Mouse (Mus musculus): Measurements from ENCODE around the gene Jaml. TPM values are rescaled to one million over a fixed set of nuclear protein-coding genes. Genes with fewer than 3 reads are reported as not detected.

The Jaml gene
- total RNA-seq, 1 experiment = 0.40 TPM

GRCm38 (mm10) chr9:45150933-45151332 lies 72.0 kb downstream of the Jaml start:
- Histone ChIP-seq H3K4me1 (ENCODE audit: control insufficient read depth in 2 of 2, insufficient read depth in 2 of 2, low read length in 2 of 2, poor library complexity in 1 of 2) (no peaks in the 10 kb centered on the region), H3K4me3 (ENCODE audit: insufficient read depth in 1 of 2, low read depth in 1 of 2, low read length in 2 of 2, poor library complexity in 1 of 2, severe bottlenecking in 1 of 2) (no peak overlapping the region), H3K27ac (ENCODE audit: insufficient read depth, low read depth, low read length, poor library complexity, severe bottlenecking) (no peak overlapping the region), H3K36me3 (ENCODE audit: control insufficient read depth, insufficient read depth, low read length, poor library complexity, severe bottlenecking) (no peaks in the 10 kb centered on the region), H3K9ac (ENCODE audit: insufficient read depth, low read depth, low read length, poor library complexity, severe bottlenecking) (no peak overlapping the region), H3K9me3 (ENCODE audit: control insufficient read depth, insufficient read depth, low read depth, low read length) (no peaks in the 10 kb centered on the region)
- no peak for DNase-seq (ENCODE audit: low read depth, low spot score)
- TF ChIP-seq CHD2 (IDR thresholded peaks at IDR 0.05; ENCODE audit: low read depth, low read length) (no peak), MAFK (IDR thresholded peaks at IDR 0.05; ENCODE audit: insufficient read depth, low read depth, low read length) (no peak), ZC3H11A (IDR thresholded peaks at IDR 0.05; ENCODE audit: borderline replicate concordance, low read depth, low read length) (no peak), HCFC1 (IDR thresholded peaks at IDR 0.05; ENCODE audit: borderline replicate concordance, insufficient read depth, low read length) (no peak), ZNF384 (IDR thresholded peaks at IDR 0.05; ENCODE audit: low read depth, low read length) (no peak)
- in situ Hi-C loops (cut with MboI; ENCODE audit: low sequenced_read_pairs in 2 of 2, unreplicated experiment in 2 of 2) = no loop called here

- TF ChIP-seq CHD2 (IDR thresholded peaks at IDR 0.05; ENCODE audit: low read depth, low read length) = no peak
- TF ChIP-seq ZC3H11A (IDR thresholded peaks at IDR 0.05; ENCODE audit: borderline replicate concordance, low read depth, low read length) = no peak
- no peak for TF ChIP-seq MAFK (IDR thresholded peaks at IDR 0.05; ENCODE audit: insufficient read depth, low read depth, low read length)
- TF ChIP-seq HCFC1 (IDR thresholded peaks at IDR 0.05; ENCODE audit: borderline replicate concordance, insufficient read depth, low read length) = no peak
- TF ChIP-seq ZNF384 (IDR thresholded peaks at IDR 0.05; ENCODE audit: low read depth, low read length) = no peak
- no peaks in the 10 kb centered on the region for H3K9me3 ChIP-seq (ENCODE audit: control insufficient read depth, insufficient read depth, low read depth, low read length)
- no peaks in the 10 kb centered on the region for H3K4me1 ChIP-seq (ENCODE audit: control insufficient read depth in 2 of 2, insufficient read depth in 2 of 2, low read length in 2 of 2, poor library complexity in 1 of 2)
- no peak overlapping the region for H3K4me3 ChIP-seq (ENCODE audit: insufficient read depth in 1 of 2, low read depth in 1 of 2, low read length in 2 of 2, poor library complexity in 1 of 2, severe bottlenecking in 1 of 2)
- no peak overlapping the region for H3K27ac ChIP-seq (ENCODE audit: insufficient read depth, low read depth, low read length, poor library complexity, severe bottlenecking)
- no peak overlapping the region for H3K9ac ChIP-seq (ENCODE audit: insufficient read depth, low read depth, low read length, poor library complexity, severe bottlenecking)
- no peaks in the 10 kb centered on the region for H3K36me3 ChIP-seq (ENCODE audit: control insufficient read depth, insufficient read depth, low read length, poor library complexity, severe bottlenecking)
- in situ Hi-C loops (cut with MboI; ENCODE audit: low sequenced_read_pairs in 2 of 2, unreplicated experiment in 2 of 2) = no loop called here
- no peak for DNase-seq (ENCODE audit: low read depth, low spot score)
Measured at GRCm38 (mm10) chr9:45153361-45153760, 74.4 kb downstream of the Jaml start.

Other genes with a start within 250 kb of the Jaml start
- gene Kmt2a, start 197.9 kb upstream of the Jaml start, total RNA-seq (2012; rRNA removed) = 23.6 and 25.2 TPM in 2 replicates
- 664 and 732 TPM in 2 replicates for gene Atp5l, start 158.4 kb upstream of the Jaml start, total RNA-seq (2012; rRNA removed)
- 46.5 and 56.3 TPM in 2 replicates for gene Ube4a, start 113.6 kb upstream of the Jaml start, total RNA-seq (2012; rRNA removed)
- 0.27 TPM in 1 of 2 replicates, not detected in the other for gene Cd3g, start 98.8 kb upstream of the Jaml start, total RNA-seq (2012; rRNA removed)
- gene Cd3d, start 97.4 kb upstream of the Jaml start, total RNA-seq (2012; rRNA removed) = not detected in 2 replicates
- 3.2 and 4.0 TPM in 2 replicates for gene Cd3e, start 69.6 kb upstream of the Jaml start, total RNA-seq (2012; rRNA removed)
- gene Mpzl2, start 39.4 kb upstream of the Jaml start, total RNA-seq (2012; rRNA removed) = 13.3 and 18.9 TPM in 2 replicates
- 5.0 and 5.2 TPM in 2 replicates for gene Mpzl3, start 24.0 kb upstream of the Jaml start, total RNA-seq (2012; rRNA removed)
- 1.1 and 1.7 TPM in 2 replicates for gene Scn2b, start 38.6 kb downstream of the Jaml start, total RNA-seq (2012; rRNA removed)
- 0.32 and 0.45 TPM in 2 replicates for gene Scn4b, start 59.2 kb downstream of the Jaml start, total RNA-seq (2012; rRNA removed)
- not detected in 2 replicates for gene BC049352, start 102.8 kb downstream of the Jaml start, total RNA-seq (2012; rRNA removed)
- 0.32 and 0.36 TPM in 2 replicates for gene Tmprss4, start 124.9 kb downstream of the Jaml start, total RNA-seq (2012; rRNA removed)
- 0.13 TPM in 1 of 2 replicates, not detected in the other for gene Il10ra, start 190.0 kb downstream of the Jaml start, total RNA-seq (2012; rRNA removed)
- 0.22 and 0.90 TPM in 2 replicates for gene Tmprss13, start 239.9 kb downstream of the Jaml start, total RNA-seq (2012; rRNA removed)